Mouse (Mus musculus) v-Abl transformed pro-B cells (cell line): ENCODE data around the gene Atp9a.

Source experiments
- in situ Hi-C, 2 experiments: fragments of 400-800 bp; cut with MboI; formaldehyde crosslinking; loops; one replicate each; pipeline ENCODE4 v1.15.1; 2025; ENCODE audit not compliant: unreplicated experiment in 2 of 2

The Atp9a gene

GRCm38 (mm10) chr2:168648171-168648570 lies 94.0 kb downstream of the Atp9a start:
- in situ Hi-C loops, result loop anchor here in 1 of 2 experiments (25.0 kb wide), 1 partner anchor 536 kb away; no protein-coding TSS in a partner anchor

GRCm38 (mm10) chr2:168644855-168645254 lies 97.4 kb downstream of the Atp9a start:
- in situ Hi-C loops, result loop anchor here in 1 of 2 experiments (25.0 kb wide), 1 partner anchor 533 kb away; no protein-coding TSS in a partner anchor

- in situ Hi-C loops, result loop anchor here in 1 of 2 experiments (25.0 kb wide), 1 partner anchor 531 kb away; no protein-coding TSS in a partner anchor
These were observed 98.6 kb downstream of the Atp9a start for GRCm38 (mm10) chr2:168643524-168644177.

- in situ Hi-C loops, result loop anchor here in 1 of 2 experiments (25.0 kb wide), 1 partner anchor 530 kb away; no protein-coding TSS in a partner anchor
These were observed 100.0 kb downstream of the Atp9a start for GRCm38 (mm10) chr2:168642187-168642586.

- in situ Hi-C loops, result loop anchor here in 1 of 2 experiments (25.0 kb wide), 1 partner anchor 528 kb away; no protein-coding TSS in a partner anchor
These were observed 101.7 kb downstream of the Atp9a start for GRCm38 (mm10) chr2:168640460-168640859.

- in situ Hi-C loops, result loop anchor here in 1 of 2 experiments (25.0 kb wide), 1 partner anchor 523 kb away; no protein-coding TSS in a partner anchor
These were observed 107.3 kb downstream of the Atp9a start for GRCm38 (mm10) chr2:168634881-168635280.

GRCm38 (mm10) chr2:168633301-168633816 lies 108.8 kb downstream of the Atp9a start:
- in situ Hi-C loops, result loop anchor here in 1 of 2 experiments (25.0 kb wide), 1 partner anchor 521 kb away; no protein-coding TSS in a partner anchor

- in situ Hi-C loops, result loop anchor here in 1 of 2 experiments (25.0 kb wide), 1 partner anchor 520 kb away; no protein-coding TSS in a partner anchor
These were observed 109.7 kb downstream of the Atp9a start for GRCm38 (mm10) chr2:168632543-168632942.

- in situ Hi-C loops, result loop anchor here in 1 of 2 experiments (25.0 kb wide), 1 partner anchor 516 kb away; no protein-coding TSS in a partner anchor
These were observed 113.4 kb downstream of the Atp9a start for GRCm38 (mm10) chr2:168628787-168629186.

GRCm38 (mm10) chr2:168627829-168628770 lies 114.1 kb downstream of the Atp9a start:
- in situ Hi-C loops, result loop anchor here in 1 of 2 experiments (25.0 kb wide), 1 partner anchor 516 kb away; no protein-coding TSS in a partner anchor

GRCm38 (mm10) chr2:168626385-168626784 lies 115.8 kb downstream of the Atp9a start:
- in situ Hi-C loops, result loop anchor here in 1 of 2 experiments (25.0 kb wide), 1 partner anchor 514 kb away; no protein-coding TSS in a partner anchor

- in situ Hi-C loops, result loop anchor here in 1 of 2 experiments (25.0 kb wide), 1 partner anchor 513 kb away; no protein-coding TSS in a partner anchor
These were observed 117.1 kb downstream of the Atp9a start for GRCm38 (mm10) chr2:168625091-168625490.

- in situ Hi-C loops, result no loop called here
These were observed 121.0 kb downstream of the Atp9a start for GRCm38 (mm10) chr2:168621111-168621802.

GRCm38 (mm10) chr2:168618205-168618717 lies 123.9 kb downstream of the Atp9a start:
- in situ Hi-C loops, result no loop called here

GRCm38 (mm10) chr2:168615160-168615559 lies 127.0 kb downstream of the Atp9a start:
- in situ Hi-C loops, result no loop called here

- in situ Hi-C loops, result no loop called here
These were observed 127.9 kb downstream of the Atp9a start for GRCm38 (mm10) chr2:168614170-168614872.

GRCm38 (mm10) chr2:168613092-168613880 lies 128.9 kb downstream of the Atp9a start:
- in situ Hi-C loops, result no loop called here

GRCm38 (mm10) chr2:168610941-168611340 lies 131.3 kb downstream of the Atp9a start:
- in situ Hi-C loops, result no loop called here
